Mouse (Mus musculus): ENCODE data around the gene Pla2g6. TPM values are rescaled to one million over a fixed set of nuclear protein-coding genes. Genes with fewer than 3 reads are reported as not detected.

Gene Pla2g6
- polyA plus RNA-seq (2017; shearing (Covaris generic)) = 7.2 TPM

DNA sequence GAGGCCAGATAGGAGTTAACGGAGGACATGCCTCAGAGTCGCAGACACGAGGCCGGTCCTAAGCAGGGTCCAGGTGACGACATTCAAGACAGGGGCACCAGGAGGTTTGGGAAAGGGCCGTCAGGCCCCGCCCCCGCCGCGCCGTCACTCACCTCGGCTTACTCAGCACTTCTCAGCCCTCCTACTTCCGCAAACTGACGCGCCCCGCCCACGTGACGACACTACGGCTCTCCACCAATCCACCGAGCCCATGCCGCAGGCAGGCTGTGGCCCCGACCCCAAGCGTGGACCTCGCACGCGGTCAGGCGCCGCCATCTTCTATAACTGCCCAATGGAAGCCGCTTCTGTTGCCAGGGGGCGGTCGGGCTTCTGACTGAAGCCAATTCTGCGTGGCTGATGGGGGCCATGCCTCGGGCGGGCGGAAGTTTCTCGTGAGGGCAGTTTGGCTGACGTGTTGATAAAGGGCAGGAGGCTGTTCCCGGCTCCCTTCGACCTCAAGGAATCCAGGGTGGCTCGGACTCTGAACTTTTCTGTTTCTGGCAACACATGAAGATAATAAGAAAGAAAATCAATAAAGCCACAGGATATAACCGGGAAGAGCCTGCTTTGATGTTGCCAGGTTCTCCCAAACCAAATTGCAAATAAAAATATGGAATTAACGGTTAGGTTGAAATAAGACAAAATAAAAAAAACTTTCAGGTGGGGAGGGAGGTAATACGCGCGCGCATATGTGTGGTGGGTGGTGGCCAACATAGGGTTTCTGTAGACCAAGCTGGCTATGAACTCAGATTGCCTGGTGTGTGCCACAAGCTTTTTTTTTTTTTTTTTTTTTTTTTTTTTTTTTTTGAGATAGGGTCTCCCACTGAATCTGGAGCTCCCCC is at the start of gene Pla2g6:
Gene Pla2g6, minus strand, starts transcription at position 333 of the 881 bp plus-strand sequence.

GRCm38 (mm10) chr15:79346051-79346793 is 18.0 kb upstream of the Pla2g6 start, which contains the start of gene Maff:
Gene Maff (plus strand): TSS chr15:79346621.

GRCm38 (mm10) chr15:79285399-79285798 is 42.8 kb downstream of the Pla2g6 start, which contains the start of gene Baiap2l2:
Gene Baiap2l2 (minus strand): TSS chr15:79285537.

DNA sequence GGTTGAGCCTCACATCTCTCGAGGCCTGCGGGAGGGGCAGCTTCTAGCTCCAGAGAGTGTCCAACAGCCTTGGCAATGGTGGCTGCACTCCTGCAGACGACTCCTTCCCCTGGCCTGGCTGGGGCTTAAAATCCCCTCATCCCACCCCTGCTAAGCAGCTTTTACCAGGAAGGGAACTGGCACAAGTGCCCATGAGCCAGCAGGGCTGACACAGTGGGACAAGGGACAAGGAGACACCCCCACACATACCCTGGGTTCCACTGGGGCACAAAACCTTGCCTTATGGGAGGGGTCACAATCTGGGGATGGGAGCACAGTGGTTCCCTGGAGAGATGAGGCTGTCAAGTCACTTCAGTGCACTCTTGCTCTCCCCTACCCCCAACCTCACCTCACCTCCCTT is 73.5 kb downstream of the Pla2g6 start, which contains the start of gene Slc16a8:
Gene Slc16a8, minus strand, starts transcription at position 101 of the 400 bp plus-strand sequence.

Other genes starting within 250 kb of the Pla2g6 start
- 46.2 TPM for gene Micall1, start 219.5 kb downstream of the Pla2g6 start, polyA plus RNA-seq (2017; shearing (Covaris generic))
- gene Polr2f, start 187.4 kb downstream of the Pla2g6 start, polyA plus RNA-seq (2017; shearing (Covaris generic)) = 84.0 TPM
- gene 1700088E04Rik, start 187.1 kb downstream of the Pla2g6 start, polyA plus RNA-seq (2017; shearing (Covaris generic)) = 1.6 TPM
- gene Sox10, start 163.2 kb downstream of the Pla2g6 start, polyA plus RNA-seq (2017; shearing (Covaris generic)) = not detected
- gene Pick1, start 99.2 kb downstream of the Pla2g6 start, polyA plus RNA-seq (2017; shearing (Covaris generic)) = 33.9 TPM
- gene Gm49486, start 99.0 kb downstream of the Pla2g6 start, polyA plus RNA-seq (2017; shearing (Covaris generic)) = 0.29 TPM
- gene Slc16a8, start 73.6 kb downstream of the Pla2g6 start, polyA plus RNA-seq (2017; shearing (Covaris generic)) = not detected
- gene Baiap2l2, start 42.9 kb downstream of the Pla2g6 start, polyA plus RNA-seq (2017; shearing (Covaris generic)) = 1.7 TPM
- 31.6 TPM for gene Maff, start 18.2 kb upstream of the Pla2g6 start, polyA plus RNA-seq (2017; shearing (Covaris generic))
- gene Tmem184b, start 75.2 kb upstream of the Pla2g6 start, polyA plus RNA-seq (2017; shearing (Covaris generic)) = 47.5 TPM
- gene Csnk1e, start 127.2 kb upstream of the Pla2g6 start, polyA plus RNA-seq (2017; shearing (Covaris generic)) = 105 TPM
- gene Kcnj4, start 176.9 kb upstream of the Pla2g6 start, polyA plus RNA-seq (2017; shearing (Covaris generic)) = not detected
- gene Kdelr3, start 188.0 kb upstream of the Pla2g6 start, polyA plus RNA-seq (2017; shearing (Covaris generic)) = not detected
- 22.4 TPM for gene Ddx17, start 218.4 kb upstream of the Pla2g6 start, polyA plus RNA-seq (2017; shearing (Covaris generic))

Data from naive thymus-derived CD4-positive, alpha-beta T cell, adult 5 months (primary cell).